Mouse (Mus musculus): ENCODE measurements at regions not wholly inside any gene's neighbourhood (a gene's known extent, or its start where the extent isn't known, plus 50 kb on each side); places are given as distances from the start of the nearest gene placed in this dataset.

DNA sequence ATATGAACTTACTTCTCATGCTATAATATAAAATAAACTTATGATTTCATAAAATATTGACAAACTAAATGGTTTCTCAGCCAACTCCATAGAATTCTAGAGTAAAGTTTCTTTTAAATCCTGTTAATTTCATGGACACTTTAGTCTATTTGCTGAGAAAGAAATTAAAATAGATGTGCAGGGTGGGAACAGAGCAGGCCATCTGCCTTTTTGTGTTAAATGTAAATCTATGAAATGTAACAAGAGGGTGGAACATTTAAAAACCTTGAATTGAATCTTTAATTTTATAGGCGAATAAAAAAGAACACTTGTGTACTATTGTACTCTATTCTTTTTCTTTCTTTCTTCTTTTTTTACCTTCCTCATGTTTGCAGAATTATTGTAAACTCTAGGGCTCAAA, 1050.7 kb downstream of the Tbl1xr1 start:
- TF ChIP-seq CTCF (conservative IDR thresholded peaks at IDR 0.05; ENCODE audit: low read length) (no peak), POU5F1 (IDR thresholded peaks at IDR 0.05; ENCODE audit: borderline replicate concordance, low read length) (no peak), NANOG (IDR thresholded peaks at IDR 0.05; ENCODE audit: borderline replicate concordance, low read length) (no peak)
- H3K36me3 ChIP-seq (ENCODE audit: insufficient read depth, low read length): no peaks in the 10 kb centered on the region
- H3K4me3 ChIP-seq (replicated peaks; ENCODE audit: low read length): no peak overlapping the region
- no peaks in the 10 kb centered on the region for H3K9me3 ChIP-seq (ENCODE audit: low read length)
- no peaks in the 10 kb centered on the region for H3K27me3 ChIP-seq (ENCODE audit: insufficient read depth, low read length)
- no peaks in the 10 kb centered on the region for H3K4me1 ChIP-seq (replicated peaks; ENCODE audit: low read depth, low read length)

- no peaks in the 10 kb centered on the region for H3K4me1 ChIP-seq (replicated peaks; ENCODE audit: low read depth, low read length)
- no peaks in the 10 kb centered on the region for H3K36me3 ChIP-seq (ENCODE audit: insufficient read depth, low read length)
- H3K9me3 ChIP-seq (ENCODE audit: low read length): no peaks in the 10 kb centered on the region
- H3K27me3 ChIP-seq (ENCODE audit: insufficient read depth, low read length): no peaks in the 10 kb centered on the region
- H3K4me3 ChIP-seq (replicated peaks; ENCODE audit: low read length): no peak overlapping the region
- TF ChIP-seq POU5F1 (IDR thresholded peaks at IDR 0.05; ENCODE audit: borderline replicate concordance, low read length) (no peak), CTCF (conservative IDR thresholded peaks at IDR 0.05; ENCODE audit: low read length) (no peak)
Observed at GRCm38 (mm10) chr3:23135551-23135950, 1059.1 kb downstream of the Tbl1xr1 start.

DNA sequence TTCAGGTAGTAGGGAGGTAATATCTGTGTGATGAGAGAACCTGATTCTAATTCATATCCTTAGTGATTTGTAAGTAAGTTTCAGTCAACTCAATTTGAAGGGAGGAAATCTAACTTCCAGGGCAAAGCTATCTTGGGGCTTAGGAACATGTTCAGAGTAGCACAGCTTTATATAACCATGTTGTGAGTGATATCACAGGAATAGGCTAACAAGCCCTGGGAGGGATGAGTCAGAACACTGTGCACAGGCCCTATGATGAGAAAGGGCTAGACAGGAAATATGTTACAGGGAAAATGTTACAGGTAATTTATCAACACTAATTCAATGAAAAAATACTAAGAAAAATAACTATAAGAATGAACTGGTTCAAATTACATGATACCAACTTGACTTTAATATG, 1062.5 kb downstream of the Tbl1xr1 start:
- Histone ChIP-seq H3K4me1 (replicated peaks; ENCODE audit: low read depth, low read length) (no peaks in the 10 kb centered on the region), H3K36me3 (ENCODE audit: insufficient read depth, low read length) (no peaks in the 10 kb centered on the region), H3K4me3 (replicated peaks; ENCODE audit: low read length) (no peak overlapping the region), H3K9me3 (ENCODE audit: low read length) (no peaks in the 10 kb centered on the region), H3K27me3 (ENCODE audit: insufficient read depth, low read length) (no peaks in the 10 kb centered on the region)
- TF ChIP-seq POU5F1 (IDR thresholded peaks at IDR 0.05; ENCODE audit: borderline replicate concordance, low read length) (no peak), NANOG (IDR thresholded peaks at IDR 0.05; ENCODE audit: borderline replicate concordance, low read length) (no peak)

- Histone ChIP-seq H3K4me1 (replicated peaks; ENCODE audit: low read depth, low read length) (no peaks in the 10 kb centered on the region), H3K36me3 (ENCODE audit: insufficient read depth, low read length) (no peaks in the 10 kb centered on the region), H3K9me3 (ENCODE audit: low read length) (peaks cover 12% of the 10 kb centered on the region), H3K27me3 (ENCODE audit: insufficient read depth, low read length) (no peaks in the 10 kb centered on the region), H3K4me3 (replicated peaks; ENCODE audit: low read length) (no peak overlapping the region)
- no peak for TF ChIP-seq NANOG (IDR thresholded peaks at IDR 0.05; ENCODE audit: borderline replicate concordance, low read length)
- no peak for TF ChIP-seq POU5F1 (IDR thresholded peaks at IDR 0.05; ENCODE audit: borderline replicate concordance, low read length)
- TF ChIP-seq CTCF (conservative IDR thresholded peaks at IDR 0.05; ENCODE audit: low read length): no peak
Observed at GRCm38 (mm10) chr3:23164828-23165450, 1088.5 kb downstream of the Tbl1xr1 start.

- Histone ChIP-seq H3K4me3 (replicated peaks; ENCODE audit: low read length) (no peak overlapping the region), H3K4me1 (replicated peaks; ENCODE audit: low read depth, low read length) (no peaks in the 10 kb centered on the region), H3K9me3 (ENCODE audit: low read length) (peaks cover 42% of the 10 kb centered on the region), H3K27me3 (ENCODE audit: insufficient read depth, low read length) (no peaks in the 10 kb centered on the region), H3K36me3 (ENCODE audit: insufficient read depth, low read length) (no peaks in the 10 kb centered on the region)
- TF ChIP-seq NANOG (IDR thresholded peaks at IDR 0.05; ENCODE audit: borderline replicate concordance, low read length) (no peak), CTCF (conservative IDR thresholded peaks at IDR 0.05; ENCODE audit: low read length) (no peak), POU5F1 (IDR thresholded peaks at IDR 0.05; ENCODE audit: borderline replicate concordance, low read length) (no peak)
Observed at GRCm38 (mm10) chr3:23183393-23183792, 1106.9 kb downstream of the Tbl1xr1 start.

GRCm38 (mm10) chr3:23188479-23188878, 1112.0 kb downstream of the Tbl1xr1 start:
- no peak overlapping the region for H3K4me3 ChIP-seq (replicated peaks; ENCODE audit: low read length)
- H3K36me3 ChIP-seq (ENCODE audit: insufficient read depth, low read length): no peaks in the 10 kb centered on the region
- TF ChIP-seq POU5F1 (IDR thresholded peaks at IDR 0.05; ENCODE audit: borderline replicate concordance, low read length) (no peak), NANOG (IDR thresholded peaks at IDR 0.05; ENCODE audit: borderline replicate concordance, low read length) (no peak), CTCF (conservative IDR thresholded peaks at IDR 0.05; ENCODE audit: low read length) (no peak)
- H3K4me1 ChIP-seq (replicated peaks; ENCODE audit: low read depth, low read length): no peaks in the 10 kb centered on the region
- no peaks in the 10 kb centered on the region for H3K27me3 ChIP-seq (ENCODE audit: insufficient read depth, low read length)
- peaks cover 12% of the 10 kb centered on the region for H3K9me3 ChIP-seq (ENCODE audit: low read length)

DNA sequence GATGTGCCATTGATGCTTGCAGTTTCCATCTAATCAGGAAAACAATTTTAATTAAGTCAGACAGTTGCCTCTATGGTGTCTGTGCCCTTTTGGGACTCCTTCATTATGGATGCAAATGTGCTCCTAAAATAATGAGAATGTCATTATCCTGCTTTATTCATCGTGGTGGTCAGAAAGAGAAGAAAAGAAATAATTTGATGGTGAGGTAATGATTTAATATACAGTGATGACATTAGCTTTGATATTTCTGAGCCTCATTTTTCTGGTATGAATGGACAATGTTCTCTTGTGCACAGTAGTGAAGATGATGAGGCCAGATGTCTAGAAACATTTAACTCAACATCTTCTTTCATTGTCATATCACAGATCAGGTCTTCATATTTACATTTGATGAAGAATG, 1123.6 kb downstream of the Tbl1xr1 start:
- Histone ChIP-seq H3K4me1 (replicated peaks; ENCODE audit: low read depth, low read length) (no peaks in the 10 kb centered on the region), H3K9me3 (ENCODE audit: low read length) (no peaks in the 10 kb centered on the region), H3K4me3 (replicated peaks; ENCODE audit: low read length) (no peak overlapping the region), H3K27me3 (ENCODE audit: insufficient read depth, low read length) (no peaks in the 10 kb centered on the region), H3K36me3 (ENCODE audit: insufficient read depth, low read length) (no peaks in the 10 kb centered on the region)
- TF ChIP-seq CTCF (conservative IDR thresholded peaks at IDR 0.05; ENCODE audit: low read length) (no peak), NANOG (IDR thresholded peaks at IDR 0.05; ENCODE audit: borderline replicate concordance, low read length) (no peak), POU5F1 (IDR thresholded peaks at IDR 0.05; ENCODE audit: borderline replicate concordance, low read length) (no peak)

DNA sequence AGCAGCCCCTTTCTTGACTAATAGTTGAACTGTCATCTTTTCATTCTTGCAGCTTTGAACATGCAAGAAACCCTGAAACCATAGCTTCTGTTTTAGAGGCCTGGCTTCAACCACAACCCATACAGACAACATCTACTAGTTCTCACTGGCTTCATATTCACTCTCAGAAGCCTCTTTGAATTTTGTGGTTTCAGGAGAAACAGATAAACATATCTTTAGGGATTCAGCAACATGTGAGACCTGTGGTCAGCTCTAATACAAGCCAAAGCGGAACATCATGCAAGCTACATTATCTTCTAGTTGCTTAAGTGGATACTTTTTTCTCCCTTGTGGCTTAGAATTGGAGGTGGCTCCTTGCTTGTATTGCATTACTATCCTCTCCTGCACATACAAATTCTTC, 1138.0 kb downstream of the Tbl1xr1 start:
- no peaks in the 10 kb centered on the region for H3K9me3 ChIP-seq (ENCODE audit: low read length)
- no peaks in the 10 kb centered on the region for H3K4me1 ChIP-seq (replicated peaks; ENCODE audit: low read depth, low read length)
- H3K27me3 ChIP-seq (ENCODE audit: insufficient read depth, low read length): no peaks in the 10 kb centered on the region
- TF ChIP-seq NANOG (IDR thresholded peaks at IDR 0.05; ENCODE audit: borderline replicate concordance, low read length) (no peak), CTCF (conservative IDR thresholded peaks at IDR 0.05; ENCODE audit: low read length) (no peak)
- H3K4me3 ChIP-seq (replicated peaks; ENCODE audit: low read length): no peak overlapping the region
- H3K36me3 ChIP-seq (ENCODE audit: insufficient read depth, low read length): no peaks in the 10 kb centered on the region

GRCm38 (mm10) chr3:23216754-23217153, 1140.3 kb downstream of the Tbl1xr1 start:
- no peaks in the 10 kb centered on the region for H3K27me3 ChIP-seq (ENCODE audit: insufficient read depth, low read length)
- H3K4me3 ChIP-seq (replicated peaks; ENCODE audit: low read length): no peak overlapping the region
- no peaks in the 10 kb centered on the region for H3K36me3 ChIP-seq (ENCODE audit: insufficient read depth, low read length)
- H3K9me3 ChIP-seq (ENCODE audit: low read length): no peaks in the 10 kb centered on the region
- H3K4me1 ChIP-seq (replicated peaks; ENCODE audit: low read depth, low read length): no peaks in the 10 kb centered on the region
- TF ChIP-seq POU5F1 (IDR thresholded peaks at IDR 0.05; ENCODE audit: borderline replicate concordance, low read length) (no peak), CTCF (conservative IDR thresholded peaks at IDR 0.05; ENCODE audit: low read length) (no peak), NANOG (IDR thresholded peaks at IDR 0.05; ENCODE audit: borderline replicate concordance, low read length) (no peak)

Data from E14TG2a.4 (cell line).